Mouse (Mus musculus) MEL (cell line): ENCODE measurements around the gene Ccdc187.

Source experiments
- BHLHE40 ChIP-seq: IDR thresholded peaks from 2 replicates; pipeline ENCODE4 v1.6.1; 2012; ENCODE audit warnings: low read depth, mild to moderate bottlenecking, inconsistent platforms, low read length, improper control_type of control experiment, borderline replicate concordance
- CTCF ChIP-seq, 3 experiments: IDR thresholded peaks in 2 of 3; conservative IDR thresholded peaks in 1 of 3; 2 replicates each; pipeline ENCODE4 v1.5.1; 2011 to 2012; ENCODE audit warnings: low read length in 3 of 3, low read depth in 2 of 3, mild to moderate bottlenecking in 2 of 3, improper control_type of control experiment in 1 of 3, inconsistent platforms in 1 of 3, mixed read lengths in 1 of 3, moderate library complexity in 1 of 3; ENCODE audit not compliant: control insufficient read depth in 1 of 3, insufficient read depth in 1 of 3, poor library complexity in 1 of 3, severe bottlenecking in 1 of 3
- ELF1 ChIP-seq: IDR thresholded peaks from 2 replicates; pipeline ENCODE4 v1.6.1; 2014; ENCODE audit warnings: low read depth, mild to moderate bottlenecking, inconsistent platforms, low read length, improper control_type of control experiment, moderate library complexity
- EP300 ChIP-seq, 2 experiments: IDR thresholded peaks; 2 replicates each; pipeline ENCODE4 v1.6.1; 2011; ENCODE audit warnings: improper control_type of control experiment in 2 of 2, low read length in 2 of 2, low read depth in 1 of 2, mild to moderate bottlenecking in 1 of 2
- ETS1 ChIP-seq: IDR thresholded peaks from 2 replicates; pipeline ENCODE4 v1.6.1; 2012; ENCODE audit warnings: low read depth, mild to moderate bottlenecking, inconsistent platforms, low read length, improper control_type of control experiment, moderate library complexity
- JUND ChIP-seq: IDR thresholded peaks from 2 replicates; pipeline ENCODE4 v1.6.1; 2011; ENCODE audit warnings: low read depth, mild to moderate bottlenecking, improper control_type of control experiment, low read length
- MAX ChIP-seq: IDR thresholded peaks from 2 replicates; pipeline ENCODE4 v1.6.1; 2011; ENCODE audit warnings: low read length, improper control_type of control experiment
- POLR2A ChIP-seq, 2 experiments: IDR thresholded peaks; 2 replicates each; pipeline ENCODE4 v1.6.1; 2011 to 2012; ENCODE audit warnings: low read length in 2 of 2, mild to moderate bottlenecking in 2 of 2, control low read depth in 1 of 2, improper control_type of control experiment in 1 of 2, low read depth in 1 of 2, moderate library complexity in 1 of 2; ENCODE audit not compliant: control insufficient read depth in 1 of 2, insufficient read depth in 1 of 2, poor library complexity in 1 of 2
- POLR2AphosphoS2 ChIP-seq: IDR thresholded peaks from 2 replicates; pipeline ENCODE4 v1.6.1; 2011; ENCODE audit warnings: low read length, improper control_type of control experiment
- TAL1 ChIP-seq: IDR thresholded peaks from 2 replicates; pipeline ENCODE4 v1.6.1; 2012; ENCODE audit warnings: mild to moderate bottlenecking, inconsistent platforms, low read length, moderate library complexity, mixed read lengths
- USF1 ChIP-seq: IDR thresholded peaks from 2 replicates; pipeline ENCODE4 v1.6.1; 2014; ENCODE audit warnings: low read depth, mild to moderate bottlenecking, inconsistent platforms, low read length, improper control_type of control experiment, moderate library complexity
- ZNF384 ChIP-seq: IDR thresholded peaks from 2 replicates; pipeline ENCODE4 v1.6.1; 2012; ENCODE audit warnings: low read depth, mild to moderate bottlenecking, inconsistent platforms, low read length, improper control_type of control experiment

DNA sequence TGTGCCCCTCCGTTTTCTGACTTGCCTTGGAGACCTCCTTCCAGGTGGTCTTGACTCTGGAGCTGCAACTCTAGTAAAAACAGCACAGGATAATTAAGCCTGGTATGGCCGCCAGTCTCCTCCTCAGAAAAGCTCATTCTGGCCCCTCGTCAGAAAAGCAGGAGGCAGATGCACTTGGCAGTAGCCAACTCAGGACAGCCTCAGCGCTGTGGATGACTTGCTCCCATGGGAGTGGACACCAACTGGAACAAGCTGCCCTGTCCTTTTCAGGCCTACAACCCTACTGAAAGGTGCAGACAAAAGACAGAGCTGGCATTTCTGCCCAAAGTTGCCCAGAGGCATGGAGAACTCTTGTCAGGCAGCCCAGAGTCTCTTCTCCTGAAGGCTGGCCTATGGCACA lies 39.5 kb downstream of the Ccdc187 start:
- TF ChIP-seq POLR2AphosphoS2 = no peak
- no peak for TF ChIP-seq USF1
- no peak for TF ChIP-seq POLR2A (IDR thresholded peaks at IDR 0.05; ENCODE audit: control insufficient read depth in 1 of 2, insufficient read depth in 1 of 2, low read depth in 1 of 2, low read length in 2 of 2, poor library complexity in 1 of 2)
- no peak for TF ChIP-seq CTCF (IDR thresholded peaks at IDR 0.05 in 2 of 3, conservative IDR thresholded peaks at IDR 0.05 in 1 of 3; ENCODE audit: control insufficient read depth in 1 of 3, insufficient read depth in 1 of 3, low read depth in 2 of 3, low read length in 3 of 3, poor library complexity in 1 of 3, severe bottlenecking in 1 of 3)
- no peak for TF ChIP-seq ELF1
- TF ChIP-seq JUND = no peak
- no peak for TF ChIP-seq BHLHE40
- TF ChIP-seq MAX = no peak
- TF ChIP-seq EP300 (IDR thresholded peaks at IDR 0.05; ENCODE audit: low read depth in 1 of 2, low read length in 2 of 2) = no peak
- no peak for TF ChIP-seq ZNF384
- no peak for TF ChIP-seq ETS1
- TF ChIP-seq TAL1 = no peak
